Mouse (Mus musculus) forebrain, embryonic 12.5 days (tissue): ENCODE data around the gene Rhox3g. TPM values are rescaled to one million over a fixed set of nuclear protein-coding genes. Genes with fewer than 3 reads are reported as not detected.
"Not testable (repeated sequence)": the region's sequence is repeated elsewhere in the genome, so short reads cannot be mapped to it uniquely, and the experiment has no call there.

ENCODE experiments used
- ATAC-seq: fragments of 200-750 bp; cut with Nextera tagmentation; 2 replicates; pipeline ENCODE4 v1.8.0; 2017; ENCODE audit warnings: moderate TSS enrichment; ENCODE audit not compliant: low FRiP score
- H3K27ac ChIP-seq: fragments of 300-500 bp; sonication (generic); 2 replicates; pipeline ENCODE4 v1.5.1; 2016; ENCODE audit warnings: mild to moderate bottlenecking
- H3K27me3 ChIP-seq: fragments of 300-500 bp; sonication (generic); 2 replicates; pipeline ENCODE4 v1.6.1; 2016; ENCODE audit warnings: mild to moderate bottlenecking
- H3K36me3 ChIP-seq: fragments of 300-500 bp; sonication (generic); replicated peaks from 2 replicates; pipeline ENCODE4 v1.6.1; 2016; ENCODE audit warnings: mild to moderate bottlenecking
- H3K4me1 ChIP-seq: fragments of 300-500 bp; sonication (generic); 2 replicates; pipeline ENCODE4 v1.6.1; 2016
- H3K4me2 ChIP-seq: fragments of 300-500 bp; sonication (generic); 2 replicates; pipeline ENCODE4 v1.6.1; 2016; ENCODE audit warnings: mild to moderate bottlenecking, moderate library complexity
- H3K4me3 ChIP-seq: fragments of 300-500 bp; sonication (generic); replicated peaks from 2 replicates; pipeline ENCODE4 v1.5.1; 2016; ENCODE audit warnings: mild to moderate bottlenecking
- H3K9ac ChIP-seq: fragments of 300-500 bp; sonication (generic); 2 replicates; pipeline ENCODE4 v1.6.1; 2016; ENCODE audit warnings: mild to moderate bottlenecking
- H3K9me3 ChIP-seq: fragments of 300-500 bp; sonication (generic); 2 replicates; pipeline ENCODE4 v1.6.1; 2016
- WGBS: fragments of 180-500 bp; shearing (Covaris S2); methylation state at CpG from one replicate; pipeline ENCODE4 v1.1.7; 2016; 5-methylcytosine and 5-hydroxymethylcytosine counted together
- polyA plus RNA-seq: library from polyadenylated mRNA; unstranded; fragments of >200 nt; fragmentation: Nextera tagmentation; extraction: Ambion mirVana; gene quantifications from 2 replicates; pipeline ENCODE4 v1.2.1, GENCODE M21; 2016

The Rhox3g gene
- not detected in 2 replicates for polyA plus RNA-seq

- not testable (repeated sequence) for H3K4me2 ChIP-seq, H3K27ac ChIP-seq, H3K4me1 ChIP-seq, ATAC-seq, H3K9ac ChIP-seq, H3K9me3 ChIP-seq, H3K4me3 ChIP-seq, H3K27me3 ChIP-seq, H3K36me3 ChIP-seq
- WGBS = 92% methylated on average over 2 of the region's 2 CpGs
Measured at GRCm38 (mm10) chrX:37628512-37628911, at the start of gene Rhox3g. Rhox3g (minus strand) TSS chrX:37628612.

DNA sequence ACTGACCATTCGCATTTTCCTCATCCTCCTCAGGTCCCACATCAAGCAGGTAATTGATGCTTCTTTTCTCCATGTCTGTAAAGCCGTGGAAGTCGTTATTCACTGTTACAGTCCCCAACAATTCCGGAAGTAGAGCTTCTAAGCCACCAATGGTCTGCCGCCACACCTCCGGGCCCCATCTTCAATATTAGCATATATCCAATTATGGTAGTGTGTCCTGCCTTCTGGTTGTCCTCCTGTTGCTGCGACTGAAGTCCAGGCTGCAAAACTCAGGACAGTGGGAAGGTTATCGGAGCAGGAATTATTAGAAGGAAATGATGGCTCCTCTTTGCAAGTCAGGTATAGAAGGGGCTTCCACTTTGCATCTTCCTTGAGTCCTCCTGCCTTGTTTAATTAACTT is 44.8 kb upstream of the Rhox3g start, which contains the start of gene Rhox2h:
TSS of gene Rhox2h (minus strand) at position 101 of the 400 bp plus-strand sequence.
- ATAC-seq, H3K36me3 ChIP-seq, H3K4me2 ChIP-seq, H3K9ac ChIP-seq, H3K4me3 ChIP-seq, H3K27me3 ChIP-seq, H3K9me3 ChIP-seq, H3K27ac ChIP-seq, H3K4me1 ChIP-seq: not testable (repeated sequence)
- WGBS = 89% methylated on average over 8 of the region's 8 CpGs

DNA sequence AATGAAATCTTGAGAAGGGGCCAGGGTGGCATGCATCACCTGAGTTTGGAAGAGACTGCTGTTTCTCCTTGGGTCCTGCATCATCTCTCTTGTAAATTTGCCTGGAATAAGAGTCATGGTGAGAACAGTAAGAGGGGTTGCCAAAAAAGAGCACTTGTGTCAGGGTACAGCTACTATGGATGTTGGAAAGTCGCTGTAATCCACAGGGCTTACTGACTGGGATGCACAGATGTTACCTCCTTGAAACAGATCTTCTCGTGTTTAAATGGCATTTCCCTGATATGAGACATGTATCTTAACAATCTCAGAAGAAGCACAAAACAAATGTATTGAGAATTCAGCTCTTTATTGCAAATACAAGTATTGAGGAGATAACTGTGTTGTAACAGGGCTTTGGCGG is 40.3 kb upstream of the Rhox3g start, which contains the start of gene Rhox3h:
TSS of gene Rhox3h (minus strand) at position 101 of the 400 bp plus-strand sequence.
- not testable (repeated sequence) for H3K27ac ChIP-seq, H3K9ac ChIP-seq, H3K4me2 ChIP-seq, ATAC-seq, H3K4me3 ChIP-seq, H3K27me3 ChIP-seq, H3K9me3 ChIP-seq, H3K4me1 ChIP-seq, H3K36me3 ChIP-seq
- WGBS = 87% methylated on average over 1 of the region's 3 CpGs

DNA sequence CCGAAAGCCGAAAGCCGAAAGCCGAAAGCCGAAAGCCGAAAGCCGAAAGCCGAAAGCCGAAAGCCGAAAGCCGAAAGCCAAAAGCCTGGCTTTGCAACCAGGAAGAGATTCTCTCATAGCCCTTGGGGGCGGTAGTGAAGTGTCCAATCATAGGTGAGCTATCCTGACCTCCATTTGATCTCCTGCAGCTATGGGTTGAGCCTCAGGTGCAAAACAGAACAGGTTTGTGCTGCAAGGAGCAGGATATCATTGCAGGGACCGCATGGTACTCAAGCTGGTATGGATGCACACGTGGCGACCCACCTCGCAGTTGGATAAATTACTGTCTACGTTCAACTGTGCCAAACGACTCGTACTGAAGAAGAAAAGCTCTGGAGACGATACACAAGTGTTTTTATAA is 22.8 kb upstream of the Rhox3g start, which contains the start of gene Rhox4g:
TSS of gene Rhox4g (minus strand) at position 101 of the 400 bp plus-strand sequence.
- not testable (repeated sequence) for H3K27ac ChIP-seq, H3K27me3 ChIP-seq, H3K9ac ChIP-seq, H3K4me2 ChIP-seq, ATAC-seq, H3K36me3 ChIP-seq, H3K4me1 ChIP-seq, H3K9me3 ChIP-seq, H3K4me3 ChIP-seq
- WGBS = 90% methylated on average over 17 of the region's 20 CpGs

- WGBS = 94% methylated on average over 6 of the region's 6 CpGs
- H3K36me3 ChIP-seq, H3K4me1 ChIP-seq, H3K27ac ChIP-seq, H3K27me3 ChIP-seq, H3K9me3 ChIP-seq, H3K9ac ChIP-seq, ATAC-seq, H3K4me3 ChIP-seq, H3K4me2 ChIP-seq: not testable (repeated sequence)
Measured at GRCm38 (mm10) chrX:37643370-37643769, 15.0 kb upstream of the Rhox3g start, which contains the start of gene Rhox2g. Rhox2g (minus strand) TSS chrX:37643470.

- WGBS = 96% methylated on average over 16 of the region's 19 CpGs
- ATAC-seq = not testable (repeated sequence)
Measured at GRCm38 (mm10) chrX:37607604-37608003, 20.8 kb downstream of the Rhox3g start, which contains the start of gene Rhox4f. Rhox4f (minus strand) TSS chrX:37607704.

DNA sequence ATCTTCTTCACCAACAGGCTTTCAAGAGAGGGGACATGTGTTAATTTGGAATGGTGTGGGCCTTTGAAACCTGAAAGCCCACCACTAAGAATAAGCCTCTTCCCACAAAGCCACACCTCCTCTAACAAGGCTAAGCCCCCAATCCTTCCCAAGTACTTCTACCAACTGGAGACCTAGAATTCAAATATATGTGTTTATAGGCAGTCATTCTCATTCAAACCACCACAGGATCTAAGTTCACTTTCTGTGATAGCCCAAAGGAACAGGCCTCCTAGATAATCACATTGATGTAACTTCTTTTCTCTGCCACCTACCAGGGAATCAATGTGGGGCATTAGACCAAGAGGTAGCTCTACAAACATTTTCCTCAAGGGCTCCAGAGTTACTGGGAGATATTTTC is 47.7 kb downstream of the Rhox3g start, which contains the start of gene Rhox3f:
TSS of gene Rhox3f (plus strand) at position 301 of the 400 bp plus-strand sequence.
- H3K36me3 ChIP-seq, H3K9ac ChIP-seq, H3K27ac ChIP-seq, H3K4me1 ChIP-seq, H3K27me3 ChIP-seq, H3K4me3 ChIP-seq, ATAC-seq, H3K4me2 ChIP-seq, H3K9me3 ChIP-seq: not testable (repeated sequence)

More at GRCm38 (mm10) chrX:37607604-37608003, 20.8 kb downstream of the Rhox3g start, which contains the start of gene Rhox4f:
- H3K9me3 ChIP-seq, H3K4me3 ChIP-seq, H3K27ac ChIP-seq, H3K4me1 ChIP-seq, H3K27me3 ChIP-seq, H3K36me3 ChIP-seq, H3K4me2 ChIP-seq, H3K9ac ChIP-seq: not testable (repeated sequence)

Other genes with a start within 250 kb of the Rhox3g start
- gene Rhox3a2, start 248.6 kb downstream of the Rhox3g start, polyA plus RNA-seq = not detected in 2 replicates
- 0.69 TPM in 1 of 2 replicates, not detected in the other for gene Rhox4a2, start 237.8 kb downstream of the Rhox3g start, polyA plus RNA-seq
- gene Rhox2b, start 216.5 kb downstream of the Rhox3g start, polyA plus RNA-seq = not detected in 2 replicates
- 0.24 and 0.27 TPM in 2 replicates for gene Rhox4b, start 196.1 kb downstream of the Rhox3g start, polyA plus RNA-seq
- gene Rhox2c, start 174.9 kb downstream of the Rhox3g start, polyA plus RNA-seq = 0.54 and 0.70 TPM in 2 replicates
- gene Rhox3c, start 170.0 kb downstream of the Rhox3g start, polyA plus RNA-seq = not detected in 2 replicates
- gene Rhox4c, start 148.3 kb downstream of the Rhox3g start, polyA plus RNA-seq = not detected in 2 replicates
- not detected in 2 replicates for gene Rhox2d, start 135.2 kb downstream of the Rhox3g start, polyA plus RNA-seq
- not detected in 2 replicates for gene Rhox4d, start 114.3 kb downstream of the Rhox3g start, polyA plus RNA-seq
- not detected in 2 replicates for gene Rhox2e, start 98.2 kb downstream of the Rhox3g start, polyA plus RNA-seq
- not detected in 2 replicates for gene Rhox3e, start 86.6 kb downstream of the Rhox3g start, polyA plus RNA-seq
- gene Rhox4e, start 71.2 kb downstream of the Rhox3g start, polyA plus RNA-seq = not detected in 2 replicates
- gene Rhox2f, start 57.2 kb downstream of the Rhox3g start, polyA plus RNA-seq = 0.41 TPM in 1 of 2 replicates, not detected in the other
- not detected in 2 replicates for gene Rhox3f, start 47.6 kb downstream of the Rhox3g start, polyA plus RNA-seq
- not detected in 2 replicates for gene Rhox4f, start 20.9 kb downstream of the Rhox3g start, polyA plus RNA-seq
- gene Rhox2g, start 14.9 kb upstream of the Rhox3g start, polyA plus RNA-seq = not detected in 2 replicates
- gene Rhox4g, start 22.7 kb upstream of the Rhox3g start, polyA plus RNA-seq = not detected in 2 replicates
- gene Rhox3h, start 40.2 kb upstream of the Rhox3g start, polyA plus RNA-seq = not detected in 2 replicates
- gene Rhox2h, start 44.7 kb upstream of the Rhox3g start, polyA plus RNA-seq = not detected in 2 replicates
- gene Rhox5, start 176.2 kb upstream of the Rhox3g start, polyA plus RNA-seq = 0.45 and 0.88 TPM in 2 replicates
- gene Rhox6, start 198.3 kb upstream of the Rhox3g start, polyA plus RNA-seq = not detected in 2 replicates
- gene Rhox7a, start 203.1 kb upstream of the Rhox3g start, polyA plus RNA-seq = not detected in 2 replicates